Mouse (Mus musculus): ENCODE measurements around the gene 1600015I10Rik. TPM values are rescaled to one million over a fixed set of nuclear protein-coding genes. Genes with fewer than 3 reads are reported as not detected.
"Not testable (repeated sequence)": the region's sequence is repeated elsewhere in the genome, so short reads cannot be mapped to it uniquely, and the experiment has no call there.

1600015I10Rik gene
- not detected in 2 replicates for polyA plus RNA-seq (2015; fragmentation: Nextera tagmentation; extraction: Ambion mirVana)

DNA sequence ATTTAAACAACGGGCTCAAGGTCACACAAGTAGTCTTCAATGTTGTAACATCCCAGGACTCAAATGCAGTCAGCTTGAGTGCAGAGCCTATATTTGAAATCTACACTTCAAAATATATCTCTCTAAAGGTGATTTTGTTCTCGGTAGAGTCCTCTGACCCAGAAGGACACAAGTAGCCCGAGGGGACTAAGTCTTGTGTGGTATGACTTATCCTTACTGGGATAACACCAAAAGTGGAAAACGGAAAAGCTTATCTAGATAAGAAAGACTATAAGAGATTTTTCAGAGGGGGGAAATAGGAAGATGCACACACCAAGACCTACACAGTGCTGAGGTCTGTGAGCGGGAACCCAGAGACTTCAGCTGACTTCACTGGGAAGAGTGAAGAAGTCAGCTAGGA, at the start of gene 1600015I10Rik:
TSS of gene 1600015I10Rik (plus strand) at position 301 of the 400 bp plus-strand sequence.
- ATAC-seq (replicated peaks) = no peak
- no peaks in the 10 kb centered on the region for H3K9me3 ChIP-seq
- H3K27ac ChIP-seq (replicated peaks) = no peak within 1 kb of the TSS
- H3K4me1 ChIP-seq = no peaks in the 10 kb centered on the region
- H3K27me3 ChIP-seq = no peaks in the 10 kb centered on the region
- 93% methylated on average over 5 of the region's 5 CpGs for whole genome bisulfite sequencing
- no peak within 1 kb of the TSS for H3K4me2 ChIP-seq (replicated peaks)
- no peak within 1 kb of the TSS for H3K9ac ChIP-seq (replicated peaks)
- no peak within 1 kb of the TSS for H3K4me3 ChIP-seq
- no peaks in the 10 kb centered on the region for H3K36me3 ChIP-seq

DNA sequence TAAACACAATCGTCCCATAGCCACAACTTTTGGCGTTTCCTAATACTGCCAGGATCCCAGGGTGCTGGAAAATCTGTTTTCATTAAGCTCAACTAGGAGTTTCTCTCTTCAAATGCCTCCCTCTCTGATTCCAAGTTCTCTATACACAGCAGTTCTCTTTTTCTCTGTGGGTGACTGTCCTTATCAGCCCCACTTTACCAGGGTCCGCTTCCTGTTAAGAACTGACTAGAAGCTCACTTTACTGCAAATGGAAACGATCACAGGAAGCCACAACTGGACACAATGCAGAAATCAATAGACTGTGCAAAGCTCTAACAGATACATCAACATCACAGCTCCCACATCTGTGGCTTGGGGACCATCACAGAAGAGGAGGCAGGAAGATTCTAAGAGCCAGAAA, 35.5 kb upstream of the 1600015I10Rik start:
- 51% methylated on average over 4 of the region's 4 CpGs for WGBS
- Histone ChIP-seq H3K9ac (replicated peaks) (no peak overlapping the region), H3K4me2 (replicated peaks) (no peak overlapping the region), H3K4me3 (no peak overlapping the region), H3K9me3 (no peaks in the 10 kb centered on the region), H3K27me3 (no peaks in the 10 kb centered on the region), H3K27ac (replicated peaks) (no peak overlapping the region), H3K36me3 (no peaks in the 10 kb centered on the region), H3K4me1 (no peaks in the 10 kb centered on the region)
- no peak for ATAC-seq (replicated peaks)

DNA sequence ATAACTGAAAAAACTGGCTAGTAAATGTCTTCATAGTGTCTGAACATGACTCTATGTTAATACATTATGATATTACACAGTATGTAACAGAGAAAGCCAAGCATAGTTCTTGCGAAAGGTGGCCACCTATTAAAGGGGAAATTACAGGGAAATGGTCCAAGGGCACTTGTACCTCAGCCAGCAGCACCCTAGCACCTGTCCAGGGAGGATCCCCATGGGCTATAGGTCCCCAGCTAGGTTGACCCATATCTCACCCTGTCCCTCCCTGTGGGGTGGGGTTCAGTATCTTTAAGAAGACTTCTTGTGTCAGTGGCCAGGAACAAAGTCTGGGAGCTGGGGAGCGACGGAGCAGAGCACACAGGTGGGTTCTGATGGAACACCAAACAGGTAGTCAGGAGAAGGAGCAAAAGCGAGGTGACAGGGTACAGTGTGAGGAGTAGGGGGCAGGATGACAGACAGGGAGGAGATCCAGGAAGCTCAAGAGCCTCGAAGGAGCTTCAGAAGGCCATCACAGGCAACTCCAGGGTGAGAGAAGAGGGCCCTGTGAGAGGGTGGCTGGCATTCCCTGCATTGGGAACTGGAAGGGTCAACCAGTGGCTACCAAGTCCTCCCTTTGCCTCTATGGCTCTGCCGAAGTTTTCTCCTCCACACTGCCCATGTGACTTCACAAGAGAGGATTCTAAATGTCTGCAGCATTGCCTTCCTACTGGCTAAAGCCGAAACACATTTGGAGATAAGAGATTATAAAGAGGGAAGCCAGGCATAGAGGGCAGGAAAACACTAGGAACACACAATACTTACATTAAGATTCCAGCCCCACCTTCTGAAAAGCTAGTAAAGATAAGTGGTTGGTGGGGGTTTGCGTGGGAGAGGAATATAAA, 34.5 kb upstream of the 1600015I10Rik start:
- Histone ChIP-seq H3K9me3 (no peaks in the 10 kb centered on the region), H3K4me3 (no peak overlapping the region), H3K36me3 (no peaks in the 10 kb centered on the region), H3K4me2 (replicated peaks) (no peak overlapping the region), H3K9ac (replicated peaks) (no peak overlapping the region), H3K27ac (replicated peaks) (no peak overlapping the region), H3K27me3 (no peaks in the 10 kb centered on the region), H3K4me1 (no peaks in the 10 kb centered on the region)
- WGBS = 94% methylated on average over 8 of the region's 8 CpGs
- ATAC-seq (replicated peaks) = no peak

DNA sequence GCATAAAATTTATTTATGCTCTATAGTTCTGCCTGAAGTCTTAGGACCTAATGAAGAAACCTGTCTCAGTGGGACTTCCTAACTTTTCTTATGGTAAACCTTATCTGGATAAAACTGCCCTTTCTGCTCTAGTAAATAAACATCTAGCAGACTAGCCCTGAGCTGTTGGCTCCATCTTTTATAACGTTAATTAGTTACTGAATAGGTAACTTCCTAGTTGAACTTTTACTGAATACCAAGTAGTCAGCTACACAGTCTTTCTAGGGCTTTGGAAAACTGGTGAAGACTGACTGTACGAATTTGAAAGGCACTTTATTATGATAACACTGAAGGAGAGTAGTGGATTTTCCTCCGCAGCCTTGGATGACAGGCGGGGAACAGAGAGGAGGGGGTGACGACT, 33.8 kb upstream of the 1600015I10Rik start:
- no peaks in the 10 kb centered on the region for H3K36me3 ChIP-seq
- WGBS = 71% methylated on average over 5 of the region's 5 CpGs
- H3K9me3 ChIP-seq = no peaks in the 10 kb centered on the region
- no peak for ATAC-seq (replicated peaks)
- no peak overlapping the region for H3K4me3 ChIP-seq
- no peaks in the 10 kb centered on the region for H3K4me1 ChIP-seq
- no peak overlapping the region for H3K9ac ChIP-seq (replicated peaks)
- H3K27me3 ChIP-seq = no peaks in the 10 kb centered on the region
- no peak overlapping the region for H3K4me2 ChIP-seq (replicated peaks)
- H3K27ac ChIP-seq (replicated peaks) = no peak overlapping the region

DNA sequence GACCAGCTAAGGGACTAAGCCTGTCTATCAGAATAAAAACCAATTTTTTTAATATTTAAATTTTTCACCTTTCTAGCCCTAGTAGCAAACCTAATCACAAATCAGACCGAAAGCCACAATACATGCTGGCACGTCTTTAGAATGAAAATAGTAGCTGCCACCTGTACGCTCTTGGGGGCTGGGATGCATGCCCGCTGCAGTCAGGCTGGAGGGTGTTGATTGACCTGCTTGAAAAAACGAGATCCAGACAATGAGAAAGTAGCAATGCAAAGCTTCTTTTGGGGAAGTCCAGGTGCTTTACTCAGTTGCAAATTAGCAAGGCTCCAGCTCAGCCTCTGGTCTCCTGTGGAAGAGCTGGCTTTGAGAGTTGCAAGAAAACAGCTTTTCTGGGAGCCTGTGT, 32.7 kb upstream of the 1600015I10Rik start:
- no peak for ATAC-seq (replicated peaks)
- Histone ChIP-seq H3K4me1 (no peaks in the 10 kb centered on the region), H3K4me2 (replicated peaks) (no peak overlapping the region), H3K9ac (replicated peaks) (no peak overlapping the region), H3K27ac (replicated peaks) (no peak overlapping the region), H3K27me3 (no peaks in the 10 kb centered on the region), H3K36me3 (no peaks in the 10 kb centered on the region), H3K4me3 (no peak overlapping the region), H3K9me3 (no peaks in the 10 kb centered on the region)
- WGBS = 82% methylated on average over 5 of the region's 5 CpGs

DNA sequence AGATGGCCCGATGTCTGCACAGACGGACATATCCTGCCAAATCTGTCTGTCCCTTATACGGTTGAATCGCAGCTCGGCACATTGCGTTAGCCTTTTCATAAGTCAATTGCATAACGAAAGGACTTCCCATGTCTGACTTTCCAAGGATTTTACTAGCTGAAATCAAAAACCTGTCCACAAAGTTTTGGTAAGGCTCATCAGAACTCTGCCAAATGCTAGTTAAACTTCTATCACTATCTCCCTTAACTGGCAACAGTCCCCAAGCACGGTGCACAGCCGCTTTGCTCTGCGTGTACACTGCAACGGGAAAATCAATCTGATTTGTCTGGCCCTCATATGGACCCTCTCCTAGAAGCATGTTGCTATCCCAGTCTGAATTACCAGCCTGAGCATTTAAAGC, 28.4 kb upstream of the 1600015I10Rik start:
- not testable (repeated sequence) for H3K4me3 ChIP-seq; H3K4me2 ChIP-seq (replicated peaks); H3K9ac ChIP-seq (replicated peaks); H3K4me1 ChIP-seq; ATAC-seq (replicated peaks); H3K27ac ChIP-seq (replicated peaks); H3K9me3 ChIP-seq; H3K27me3 ChIP-seq; H3K36me3 ChIP-seq
- WGBS = 94% methylated on average over 11 of the region's 11 CpGs

DNA sequence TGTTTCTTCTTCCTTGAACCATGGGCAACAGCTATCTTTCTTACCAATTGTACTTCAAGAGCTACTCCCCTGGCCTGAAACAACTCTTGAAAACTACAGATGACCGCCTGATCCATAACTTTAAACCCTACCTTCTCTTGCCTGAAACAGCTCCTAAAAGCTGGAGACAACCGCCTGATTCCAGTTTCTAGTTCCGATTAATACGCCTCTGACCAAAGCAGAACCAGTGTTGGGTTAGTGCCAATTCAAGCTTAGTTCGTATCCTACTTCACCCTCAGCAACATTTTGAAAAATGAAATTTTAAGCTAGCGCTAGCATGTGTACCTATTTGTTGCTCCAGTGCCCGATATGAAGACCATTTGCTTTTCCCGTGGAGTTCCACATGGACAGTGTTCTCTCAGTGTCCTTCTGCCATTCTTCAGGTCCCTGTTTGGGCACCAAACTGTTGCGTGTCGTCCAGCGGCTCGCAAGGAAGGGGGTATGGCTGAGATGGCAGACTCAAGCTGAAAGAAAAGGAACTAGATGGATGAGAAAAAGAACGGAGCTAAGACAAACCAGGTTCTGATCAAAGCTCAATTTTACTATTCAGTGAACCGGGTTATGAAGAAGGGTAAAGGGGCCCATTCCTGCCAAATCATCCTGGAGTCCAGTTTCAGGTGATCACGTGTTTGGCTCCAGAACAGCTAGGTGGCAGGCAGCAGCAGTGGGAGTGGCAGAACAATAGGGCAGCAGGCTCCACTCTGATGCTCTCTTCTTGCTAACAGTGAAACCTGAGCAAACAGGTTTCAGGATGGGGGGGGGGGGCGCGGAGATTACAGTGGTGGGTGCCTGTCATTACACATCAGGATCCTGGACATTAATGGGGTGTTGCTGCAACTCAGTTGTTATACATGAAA, 26.9 kb upstream of the 1600015I10Rik start:
- H3K9ac ChIP-seq (replicated peaks) = no peak overlapping the region
- no peaks in the 10 kb centered on the region for H3K36me3 ChIP-seq
- H3K4me3 ChIP-seq = no peak overlapping the region
- H3K4me1 ChIP-seq = no peaks in the 10 kb centered on the region
- WGBS = 88% methylated on average over 17 of the region's 17 CpGs
- H3K27me3 ChIP-seq = no peaks in the 10 kb centered on the region
- H3K27ac ChIP-seq (replicated peaks) = no peak overlapping the region
- ATAC-seq (replicated peaks) = no peak
- H3K9me3 ChIP-seq = no peaks in the 10 kb centered on the region
- H3K4me2 ChIP-seq (replicated peaks) = no peak overlapping the region

DNA sequence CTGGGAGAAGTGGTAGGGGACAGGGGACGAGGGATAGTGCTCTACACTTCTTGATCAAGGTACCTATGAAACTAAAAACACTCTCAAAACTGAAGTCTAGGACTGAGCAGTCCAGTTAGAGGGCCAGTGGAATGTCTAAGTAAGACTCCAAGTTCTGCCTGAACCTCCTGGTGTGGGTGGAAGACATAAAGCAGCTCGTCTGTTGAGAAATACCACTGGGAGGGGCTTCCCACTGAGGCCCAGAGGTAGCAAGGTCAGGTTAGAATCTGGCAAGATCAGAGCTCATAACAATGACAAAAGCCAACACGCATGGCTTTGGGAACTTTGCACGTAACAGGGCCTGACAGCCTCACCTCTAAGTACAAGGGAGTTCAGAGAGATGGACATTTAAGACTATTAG, 26.3 kb upstream of the 1600015I10Rik start:
- no peak for ATAC-seq (replicated peaks)
- Histone ChIP-seq H3K4me3 (no peak overlapping the region), H3K36me3 (no peaks in the 10 kb centered on the region), H3K9ac (replicated peaks) (no peak overlapping the region), H3K27me3 (no peaks in the 10 kb centered on the region), H3K9me3 (no peaks in the 10 kb centered on the region), H3K4me1 (no peaks in the 10 kb centered on the region), H3K27ac (replicated peaks) (no peak overlapping the region), H3K4me2 (replicated peaks) (no peak overlapping the region)
- 81% methylated on average over 4 of the region's 4 CpGs for WGBS

DNA sequence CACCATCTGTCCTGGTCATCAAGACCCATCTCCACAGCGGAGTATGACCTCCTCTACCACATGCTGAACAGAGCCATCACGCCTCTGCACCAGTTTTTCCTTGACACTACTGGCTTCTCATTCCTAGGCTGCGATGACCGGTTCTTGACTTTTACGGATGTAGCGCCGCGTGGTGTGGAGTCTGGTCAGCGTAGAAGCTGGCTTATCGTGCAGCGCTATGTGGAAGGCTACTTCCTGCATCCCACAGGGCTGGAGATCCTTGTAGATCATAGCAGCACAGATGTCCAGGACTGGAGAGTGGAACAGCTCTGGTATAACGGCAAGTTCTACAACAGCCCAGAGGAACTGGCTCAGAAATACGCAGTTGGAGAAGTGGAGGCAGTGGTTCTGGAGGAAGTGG, 24.1 kb upstream of the 1600015I10Rik start:
- H3K4me1 ChIP-seq = no peaks in the 10 kb centered on the region
- no peak for ATAC-seq (replicated peaks)
- no peak overlapping the region for H3K4me2 ChIP-seq (replicated peaks)
- no peaks in the 10 kb centered on the region for H3K27me3 ChIP-seq
- no peaks in the 10 kb centered on the region for H3K9me3 ChIP-seq
- H3K27ac ChIP-seq (replicated peaks) = no peak overlapping the region
- no peak overlapping the region for H3K4me3 ChIP-seq
- H3K9ac ChIP-seq (replicated peaks) = no peak overlapping the region
- 96% methylated on average over 13 of the region's 13 CpGs for WGBS
- H3K36me3 ChIP-seq = no peaks in the 10 kb centered on the region

DNA sequence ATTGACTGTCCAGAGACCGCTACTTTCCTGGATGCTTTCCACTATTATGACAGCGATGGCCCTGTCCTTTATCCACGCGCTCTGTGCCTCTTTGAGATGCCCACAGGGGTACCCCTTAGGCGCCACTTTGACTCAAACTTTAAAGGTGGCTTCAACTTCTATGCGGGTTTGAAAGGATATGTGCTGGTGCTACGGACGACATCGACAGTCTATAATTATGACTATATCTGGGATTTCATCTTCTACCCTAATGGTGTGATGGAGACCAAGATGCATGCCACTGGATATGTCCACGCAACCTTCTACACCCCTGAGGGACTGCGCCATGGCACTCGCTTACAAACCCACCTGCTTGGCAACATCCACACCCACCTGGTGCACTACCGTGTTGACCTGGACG, 23.3 kb upstream of the 1600015I10Rik start:
- ATAC-seq (replicated peaks) = no peak
- H3K27me3 ChIP-seq = no peaks in the 10 kb centered on the region
- no peak overlapping the region for H3K9ac ChIP-seq (replicated peaks)
- no peaks in the 10 kb centered on the region for H3K9me3 ChIP-seq
- no peak overlapping the region for H3K27ac ChIP-seq (replicated peaks)
- H3K4me2 ChIP-seq (replicated peaks) = no peak overlapping the region
- 96% methylated on average over 14 of the region's 14 CpGs for WGBS
- no peaks in the 10 kb centered on the region for H3K4me1 ChIP-seq
- no peak overlapping the region for H3K4me3 ChIP-seq
- no peaks in the 10 kb centered on the region for H3K36me3 ChIP-seq

DNA sequence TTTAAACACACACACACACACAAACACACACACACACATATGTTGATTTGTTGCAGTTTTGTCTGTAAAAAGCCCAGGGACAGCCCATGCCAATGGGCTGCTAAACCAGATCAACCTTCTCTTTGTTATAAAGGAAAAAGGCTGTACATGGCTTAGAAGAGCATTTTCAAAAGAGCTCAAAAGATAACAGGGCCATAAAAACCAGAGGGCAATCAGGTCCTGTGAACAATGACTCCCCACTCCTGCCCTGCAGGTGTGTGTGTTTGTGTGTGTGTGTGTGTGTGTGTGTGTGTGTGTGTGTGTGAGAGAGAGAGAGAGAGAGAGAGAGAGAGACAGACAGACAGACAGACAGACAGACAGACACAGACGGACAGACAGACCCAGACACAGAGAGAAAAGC, 20.5 kb upstream of the 1600015I10Rik start:
- H3K4me3 ChIP-seq = no peak overlapping the region
- WGBS = 100% methylated on average over 1 of the region's 1 CpGs
- H3K9me3 ChIP-seq = no peaks in the 10 kb centered on the region
- H3K9ac ChIP-seq (replicated peaks) = no peak overlapping the region
- no peak for ATAC-seq (replicated peaks)
- no peak overlapping the region for H3K4me2 ChIP-seq (replicated peaks)
- H3K27ac ChIP-seq (replicated peaks) = no peak overlapping the region
- H3K27me3 ChIP-seq = no peaks in the 10 kb centered on the region
- no peaks in the 10 kb centered on the region for H3K4me1 ChIP-seq
- H3K36me3 ChIP-seq = no peaks in the 10 kb centered on the region

DNA sequence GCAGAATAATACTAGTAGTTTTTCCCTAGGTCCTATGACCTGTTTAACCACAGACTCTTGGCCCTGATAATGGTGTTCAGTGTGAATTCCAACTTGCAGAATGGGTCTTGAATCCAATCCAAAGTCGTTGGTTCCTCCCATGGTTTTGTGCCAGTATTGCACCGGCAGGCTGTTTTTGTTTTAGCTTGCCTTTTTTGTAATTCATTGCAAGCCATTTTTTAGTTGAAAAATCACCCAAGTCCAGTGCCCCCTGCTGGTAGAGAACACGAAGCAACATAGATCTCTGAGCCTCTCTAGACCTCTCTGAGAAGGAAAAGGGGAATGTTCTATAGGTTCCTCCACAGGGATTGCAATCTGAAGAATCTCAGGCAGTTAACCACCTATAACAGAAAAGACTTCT, 17.7 kb upstream of the 1600015I10Rik start:
- Histone ChIP-seq H3K4me3 (no peak overlapping the region), H3K4me1 (no peaks in the 10 kb centered on the region), H3K36me3 (no peaks in the 10 kb centered on the region), H3K9me3 (no peaks in the 10 kb centered on the region), H3K27ac (replicated peaks) (no peak overlapping the region), H3K9ac (replicated peaks) (no peak overlapping the region), H3K27me3 (no peaks in the 10 kb centered on the region), H3K4me2 (replicated peaks) (no peak overlapping the region)
- no peak for ATAC-seq (replicated peaks)
- whole genome bisulfite sequencing = 22% methylated on average over 3 of the region's 3 CpGs
